Mouse (Mus musculus): ENCODE results near the gene Olfr698. TPM values are rescaled to one million over a fixed set of nuclear protein-coding genes. Genes with fewer than 3 reads are reported as not detected.
"Not testable (repeated sequence)": the region's sequence is repeated elsewhere in the genome, so short reads cannot be mapped to it uniquely, and the experiment has no call there.

Olfr698 gene
- total and polyA plus RNA-seq, 2 experiments from 2014 or later, result not detected

- no peak within 1 kb of the TSS for H3K27ac ChIP-seq (ENCODE audit: low read depth)
- ATAC-seq (ENCODE audit: insufficient read depth, low read depth) (no peak), DNase-seq (ENCODE audit: low spot score) (no peak)
- H3K36me3 ChIP-seq (replicated peaks; ENCODE audit: control insufficient read depth, insufficient read depth, low read length), result no peaks in the 10 kb centered on the region
- 51% methylated on average over 1 of the region's 1 CpGs for WGBS
- H3K4me1 ChIP-seq (ENCODE audit: control insufficient read depth, insufficient read depth), result no peaks in the 10 kb centered on the region
- no peak for TF ChIP-seq CTCF (IDR thresholded peaks at IDR 0.05; ENCODE audit: low read depth)
- TF ChIP-seq EP300 (IDR thresholded peaks at IDR 0.05; ENCODE audit: low read depth), result no peak
- no peak within 1 kb of the TSS for H3K9ac ChIP-seq (replicated peaks; ENCODE audit: low read depth, low read length)
- H3K27me3 ChIP-seq (ENCODE audit: control insufficient read depth, insufficient read depth, low read length), result no peaks in the 10 kb centered on the region
- no peak within 1 kb of the TSS for H3K4me3 ChIP-seq (ENCODE audit: low read depth, low read length)
- H3K4me2 ChIP-seq (ENCODE audit: low read depth, low read length), result no peak within 1 kb of the TSS
- H3K9me3 ChIP-seq (replicated peaks; ENCODE audit: control insufficient read depth, low read length), result no peaks in the 10 kb centered on the region
Observed at GRCm38 (mm10) chr7:106742343-106742742, 12.9 kb downstream of the Olfr698 start, which contains the start of gene Olfr697. TSS of gene Olfr697 (minus strand) at chr7:106742443.

DNA sequence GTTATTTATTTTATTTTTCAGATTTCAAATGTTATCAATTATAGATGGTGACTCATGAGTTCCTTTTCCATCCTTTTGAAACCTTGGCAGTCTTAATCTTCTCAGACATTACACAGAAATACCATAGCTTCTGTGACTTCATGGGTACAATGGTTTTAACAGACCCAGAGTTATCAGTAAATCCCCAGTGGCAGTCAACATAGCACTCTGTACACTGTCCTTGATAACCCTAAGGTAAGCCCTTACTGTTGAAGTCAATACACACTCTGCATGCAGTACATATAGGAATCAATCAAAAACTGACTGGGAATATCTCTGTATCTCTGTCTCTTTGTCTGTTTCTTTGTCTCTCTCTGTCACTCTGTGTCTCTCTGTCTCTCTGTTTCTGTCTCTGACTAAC lies 18.2 kb downstream of the Olfr698 start:
- Histone ChIP-seq H3K4me1 (ENCODE audit: control insufficient read depth, insufficient read depth) (no peaks in the 10 kb centered on the region), H3K9me3 (replicated peaks; ENCODE audit: control insufficient read depth, low read length) (no peaks in the 10 kb centered on the region), H3K4me3 (ENCODE audit: low read depth, low read length) (no peak overlapping the region), H3K9ac (replicated peaks; ENCODE audit: low read depth, low read length) (no peak overlapping the region), H3K36me3 (replicated peaks; ENCODE audit: control insufficient read depth, insufficient read depth, low read length) (no peaks in the 10 kb centered on the region), H3K27me3 (ENCODE audit: control insufficient read depth, insufficient read depth, low read length) (no peaks in the 10 kb centered on the region), H3K27ac (ENCODE audit: low read depth) (no peak overlapping the region), H3K4me2 (ENCODE audit: low read depth, low read length) (no peak overlapping the region)
- ATAC-seq (ENCODE audit: insufficient read depth, low read depth) (no peak), DNase-seq (ENCODE audit: low spot score) (no peak)
- TF ChIP-seq CTCF (IDR thresholded peaks at IDR 0.05; ENCODE audit: low read depth) (no peak), EP300 (IDR thresholded peaks at IDR 0.05; ENCODE audit: low read depth) (no peak)

DNA sequence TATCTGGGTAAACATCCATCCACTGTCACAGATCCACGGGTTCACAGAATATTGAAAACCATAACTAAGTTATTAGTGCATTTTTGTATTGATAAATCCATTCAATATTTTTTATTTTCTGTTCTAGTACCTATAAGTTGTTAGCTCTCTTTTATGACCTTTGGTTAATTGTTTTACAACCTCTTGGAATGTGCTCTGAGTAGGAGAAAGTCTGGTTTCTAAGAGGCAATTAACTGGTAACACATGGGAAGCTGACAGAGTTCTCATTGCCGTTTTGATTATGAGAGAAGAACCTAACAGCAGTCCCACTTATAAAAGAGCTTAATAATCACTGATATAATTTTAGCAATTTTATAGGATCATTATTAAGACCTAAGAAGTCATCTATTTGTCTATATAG lies 21.5 kb downstream of the Olfr698 start:
- no peak overlapping the region for H3K4me3 ChIP-seq (ENCODE audit: low read depth, low read length)
- no peak overlapping the region for H3K4me2 ChIP-seq (ENCODE audit: low read depth, low read length)
- 57% methylated on average over 2 of the region's 2 CpGs for WGBS
- TF ChIP-seq CTCF (IDR thresholded peaks at IDR 0.05; ENCODE audit: low read depth) (no peak), EP300 (IDR thresholded peaks at IDR 0.05; ENCODE audit: low read depth) (no peak)
- no peaks in the 10 kb centered on the region for H3K27me3 ChIP-seq (ENCODE audit: control insufficient read depth, insufficient read depth, low read length)
- H3K36me3 ChIP-seq (replicated peaks; ENCODE audit: control insufficient read depth, insufficient read depth, low read length), result no peaks in the 10 kb centered on the region
- DNase-seq (ENCODE audit: low spot score), result no peak
- no peaks in the 10 kb centered on the region for H3K9me3 ChIP-seq (replicated peaks; ENCODE audit: control insufficient read depth, low read length)
- H3K27ac ChIP-seq (ENCODE audit: low read depth), result no peak overlapping the region
- no peak overlapping the region for H3K9ac ChIP-seq (replicated peaks; ENCODE audit: low read depth, low read length)
- ATAC-seq (ENCODE audit: insufficient read depth, low read depth), result no peak
- no peaks in the 10 kb centered on the region for H3K4me1 ChIP-seq (ENCODE audit: control insufficient read depth, insufficient read depth)

GRCm38 (mm10) chr7:106725654-106726053 lies 29.5 kb downstream of the Olfr698 start:
- not testable (repeated sequence) for H3K27ac ChIP-seq (ENCODE audit: low read depth); H3K9me3 ChIP-seq (replicated peaks; ENCODE audit: control insufficient read depth, low read length); H3K4me3 ChIP-seq (ENCODE audit: low read depth, low read length); H3K9ac ChIP-seq (replicated peaks; ENCODE audit: low read depth, low read length); H3K36me3 ChIP-seq (replicated peaks; ENCODE audit: control insufficient read depth, insufficient read depth, low read length); H3K4me1 ChIP-seq (ENCODE audit: control insufficient read depth, insufficient read depth); ATAC-seq (ENCODE audit: insufficient read depth, low read depth); H3K4me2 ChIP-seq (ENCODE audit: low read depth, low read length); H3K27me3 ChIP-seq (ENCODE audit: control insufficient read depth, insufficient read depth, low read length); DNase-seq (ENCODE audit: low spot score)
- WGBS, result 73% methylated on average over 2 of the region's 2 CpGs

DNA sequence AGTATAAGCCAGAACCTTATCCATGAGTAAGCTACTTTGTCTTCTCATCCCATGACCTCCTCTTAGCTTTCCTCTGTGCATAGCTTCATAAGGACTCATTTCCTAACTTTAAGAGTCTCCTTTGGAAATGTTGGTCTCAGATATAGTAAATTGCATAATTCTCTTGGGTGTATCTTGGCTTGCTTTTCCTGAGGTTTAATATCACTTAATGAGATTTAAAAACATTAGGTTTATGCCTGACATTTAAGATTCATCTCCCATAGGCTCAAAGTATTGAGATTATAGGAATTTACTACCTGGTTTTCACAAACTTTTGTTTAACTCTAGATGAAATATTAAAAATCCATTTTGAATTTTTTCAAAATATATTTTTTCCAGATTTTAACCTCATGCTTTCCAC lies 38.9 kb downstream of the Olfr698 start, which contains the start of gene Olfr695:
Olfr695 (minus strand) TSS at position 101 of the 400 bp plus-strand sequence.
- Histone ChIP-seq H3K9ac (replicated peaks; ENCODE audit: low read depth, low read length) (no peak within 1 kb of the TSS), H3K4me3 (ENCODE audit: low read depth, low read length) (no peak within 1 kb of the TSS), H3K27ac (ENCODE audit: low read depth) (no peak within 1 kb of the TSS), H3K36me3 (replicated peaks; ENCODE audit: control insufficient read depth, insufficient read depth, low read length) (no peaks in the 10 kb centered on the region), H3K4me2 (ENCODE audit: low read depth, low read length) (no peak within 1 kb of the TSS), H3K4me1 (ENCODE audit: control insufficient read depth, insufficient read depth) (no peaks in the 10 kb centered on the region), H3K9me3 (replicated peaks; ENCODE audit: control insufficient read depth, low read length) (no peaks in the 10 kb centered on the region), H3K27me3 (ENCODE audit: control insufficient read depth, insufficient read depth, low read length) (no peaks in the 10 kb centered on the region)
- no peak for ATAC-seq (ENCODE audit: insufficient read depth, low read depth)
- DNase-seq (ENCODE audit: low spot score), result no peak
- no peak for TF ChIP-seq EP300 (IDR thresholded peaks at IDR 0.05; ENCODE audit: low read depth)
- no peak for TF ChIP-seq CTCF (IDR thresholded peaks at IDR 0.05; ENCODE audit: low read depth)

DNA sequence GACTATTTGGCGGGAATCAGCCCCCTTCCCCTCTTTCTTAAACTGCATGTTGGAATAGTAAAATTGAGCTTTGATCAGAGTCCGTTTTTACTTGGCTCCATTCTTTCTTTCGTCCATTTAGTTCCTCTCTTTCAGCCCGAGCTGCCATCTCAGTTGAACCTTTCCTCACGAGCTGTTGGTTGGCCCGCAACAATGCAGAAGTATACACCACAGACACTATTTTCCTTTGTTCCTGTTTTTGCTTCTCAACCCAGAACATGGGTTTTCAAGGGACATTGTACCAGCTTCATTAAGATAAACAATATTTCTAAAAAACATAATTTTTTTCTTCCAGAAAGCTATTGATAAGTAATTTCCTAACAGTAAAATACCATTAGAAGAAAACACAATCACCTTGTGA lies 43.7 kb downstream of the Olfr698 start:
- Histone ChIP-seq H3K4me2 (ENCODE audit: low read depth, low read length) (no peak overlapping the region), H3K27ac (ENCODE audit: low read depth) (no peak overlapping the region), H3K36me3 (replicated peaks; ENCODE audit: control insufficient read depth, insufficient read depth, low read length) (no peaks in the 10 kb centered on the region), H3K4me1 (ENCODE audit: control insufficient read depth, insufficient read depth) (no peaks in the 10 kb centered on the region), H3K9me3 (replicated peaks; ENCODE audit: control insufficient read depth, low read length) (no peaks in the 10 kb centered on the region), H3K27me3 (ENCODE audit: control insufficient read depth, insufficient read depth, low read length) (no peaks in the 10 kb centered on the region), H3K4me3 (ENCODE audit: low read depth, low read length) (no peak overlapping the region), H3K9ac (replicated peaks; ENCODE audit: low read depth, low read length) (no peak overlapping the region)
- ATAC-seq (ENCODE audit: insufficient read depth, low read depth), result no peak
- TF ChIP-seq CTCF (IDR thresholded peaks at IDR 0.05; ENCODE audit: low read depth) (no peak), EP300 (IDR thresholded peaks at IDR 0.05; ENCODE audit: low read depth) (no peak)
- WGBS, result 72% methylated on average over 6 of the region's 6 CpGs
- DNase-seq (ENCODE audit: low spot score), result no peak

- not testable (repeated sequence) for ATAC-seq (ENCODE audit: insufficient read depth, low read depth); H3K27me3 ChIP-seq (ENCODE audit: control insufficient read depth, insufficient read depth, low read length); H3K27ac ChIP-seq (ENCODE audit: low read depth); H3K4me1 ChIP-seq (ENCODE audit: control insufficient read depth, insufficient read depth); H3K9ac ChIP-seq (replicated peaks; ENCODE audit: low read depth, low read length); H3K4me2 ChIP-seq (ENCODE audit: low read depth, low read length); H3K36me3 ChIP-seq (replicated peaks; ENCODE audit: control insufficient read depth, insufficient read depth, low read length); DNase-seq (ENCODE audit: low spot score); H3K4me3 ChIP-seq (ENCODE audit: low read depth, low read length); H3K9me3 ChIP-seq (replicated peaks; ENCODE audit: control insufficient read depth, low read length)
- WGBS, result 86% methylated on average over 9 of the region's 10 CpGs
Observed at GRCm38 (mm10) chr7:106707705-106708104, 47.5 kb downstream of the Olfr698 start.

Data from heart, postnatal 0 days (tissue).